Comparison of ENCODE assay signal across 21 mouse cellular contexts in genomic region chr10:75341936-75342335, GRCm38 (mm10). TPM values are rescaled to one million over a fixed set of nuclear protein-coding genes. Genes with fewer than 3 reads are reported as not detected.
A peak's percentile ranks its signal among the peaks of the same experiment; 100 is the strongest.
DNase-seq lines count a peak whose midpoint lies in the region; ATAC-seq and TF ChIP-seq lines count a peak whose summit lies in the region.
"Had no signal": no experiment of that assay in that cellular context is flagged by ENCODE, and none has a peak within 500 bp of the region (broad histone marks: within the 10 kb centered on the region; RNA-seq: fewer than 3 reads in every experiment).

No protein-coding gene starts in this region.

- H3K4me1 ChIP-seq in lung, postnatal 0 days (ENCODE audit: insufficient read depth, low read depth, low read length) = no peaks in the 10 kb centered on the region
- H3K4me1 ChIP-seq in lung, adult 2 months (ENCODE audit: control insufficient read depth, insufficient read depth, low read length) = peaks cover 3% of the 10 kb centered on the region; the same call in 1 of the 2 replicates
- H3K4me1 ChIP-seq in embryonic facial prominence, embryonic 10.5 days = peaks cover 9% of the 10 kb centered on the region
- no peaks in the 10 kb centered on the region for H3K4me1 ChIP-seq in hindbrain, embryonic 14.5 days (replicated peaks; ENCODE audit: control insufficient read depth, insufficient read depth, low read length)
- H3K4me1 ChIP-seq: hindbrain, embryonic 10.5 days; midbrain, embryonic 10.5 days had no signal

- H3K36me3 ChIP-seq in lung, postnatal 0 days (ENCODE audit: insufficient read depth, low read length) = no peaks in the 10 kb centered on the region; the same call in 1 of the 2 replicates
- H3K36me3 ChIP-seq in embryonic facial prominence, embryonic 10.5 days (replicated peaks) = no peaks in the 10 kb centered on the region
- H3K36me3 ChIP-seq in hindbrain, embryonic 14.5 days (replicated peaks; ENCODE audit: control insufficient read depth, insufficient read depth) = no peaks in the 10 kb centered on the region
- H3K36me3 ChIP-seq: hindbrain, embryonic 10.5 days; midbrain, embryonic 10.5 days had no signal

- DNase-seq in lung, postnatal 0 days (ENCODE audit: low spot score) = peak; percentile 39
- no peak for DNase-seq in lung, adult 2 months
- DNase-seq in NIH3T3 (ENCODE audit: low read depth) = peak; percentile 30
- peak; percentile 31 for DNase-seq in embryonic facial prominence, embryonic 10.5 days (ENCODE audit: low spot score)
- no peak for DNase-seq in hindbrain, embryonic 14.5 days (ENCODE audit: low spot score)
- no peak for DNase-seq in ovary, postnatal 36 days (ENCODE audit: low spot score)
- DNase-seq: cerebellum, adult 9-10 months; gastrocnemius, postnatal 14 days; heart, adult 2 months; kidney, adult 2 months; liver, postnatal 0 days; lung, postnatal 4 days; thymus, postnatal 14 days had no signal

- ATAC-seq in lung, postnatal 0 days = no peak
- ATAC-seq in megakaryocyte progenitor cell, adult 5-6 weeks (replicated peaks; ENCODE audit: poor library complexity) = 0 out of 2 replicates have a peak, but pooled peaks have one; percentile 46
- no peak for ATAC-seq in hindbrain, embryonic 14.5 days (ENCODE audit: low FRiP score)
- ATAC-seq: CD4-positive, CD25-positive, alpha-beta regulatory T cell, adult 4 months; forebrain, embryonic 14.5 days; liver, postnatal 0 days had no signal

- H3K4me3 ChIP-seq in lung, postnatal 0 days (ENCODE audit: low read depth, low read length) = no peak overlapping the region
- no peak overlapping the region for H3K4me3 ChIP-seq in lung, adult 2 months (replicated peaks; ENCODE audit: extremely low read depth, low read depth, low read length)
- H3K4me3 ChIP-seq in embryonic facial prominence, embryonic 10.5 days = no peak overlapping the region
- no peak overlapping the region for H3K4me3 ChIP-seq in hindbrain, embryonic 14.5 days (replicated peaks; ENCODE audit: low read length)
- H3K4me3 ChIP-seq: heart, adult 2 months; hindbrain, embryonic 10.5 days; midbrain, embryonic 10.5 days had no signal

- no peak for TF ChIP-seq EP300 in lung, postnatal 0 days (IDR thresholded peaks at IDR 0.05)

- WGBS in lung, postnatal 0 days = 29% methylated on average over 8 of the region's 8 CpGs
- WGBS in lung, adult 2 months = 42% methylated on average over 8 of the region's 8 CpGs
- WGBS in embryonic facial prominence, embryonic 10.5 days = 34% methylated on average over 8 of the region's 8 CpGs
- 38% methylated on average over 8 of the region's 8 CpGs for WGBS in hindbrain, embryonic 14.5 days

- TF ChIP-seq CTCF in lung, postnatal 0 days (IDR thresholded peaks at IDR 0.05) = no peak
- no peak for TF ChIP-seq CTCF in lung, adult 2 months (IDR thresholded peaks at IDR 0.05; ENCODE audit: insufficient read depth, low read length)

- H3K9ac ChIP-seq in lung, postnatal 0 days (replicated peaks; ENCODE audit: low read depth) = no peak overlapping the region
- H3K9ac ChIP-seq in hindbrain, embryonic 14.5 days = no peak overlapping the region
- H3K9ac ChIP-seq: liver, postnatal 0 days had no signal

- TF ChIP-seq POLR2A in lung, adult 2 months (IDR thresholded peaks at IDR 0.05; ENCODE audit: borderline replicate concordance, extremely low read depth, low read depth, low read length) = no peak

- H3K27me3 ChIP-seq in lung, postnatal 0 days (replicated peaks; ENCODE audit: insufficient read depth, low read length) = no peaks in the 10 kb centered on the region
- H3K27me3 ChIP-seq in embryonic facial prominence, embryonic 10.5 days (replicated peaks; ENCODE audit: low read depth, poor library complexity, severe bottlenecking) = no peaks in the 10 kb centered on the region; the same call in 1 of the 2 replicates
- H3K27me3 ChIP-seq in hindbrain, embryonic 14.5 days (ENCODE audit: control insufficient read depth, insufficient read depth, low read length) = no peaks in the 10 kb centered on the region

- H3K9me3 ChIP-seq in lung, postnatal 0 days (ENCODE audit: low read length) = no peaks in the 10 kb centered on the region
- H3K9me3 ChIP-seq in embryonic facial prominence, embryonic 10.5 days = 0 out of 2 replicates have a peak, but pooled peaks cover 7% of the 10 kb centered on the region
- no peaks in the 10 kb centered on the region for H3K9me3 ChIP-seq in hindbrain, embryonic 14.5 days (ENCODE audit: control insufficient read depth, low read length)
- H3K9me3 ChIP-seq: hindbrain, embryonic 10.5 days had no signal

- H3K4me2 ChIP-seq in lung, postnatal 0 days (replicated peaks; ENCODE audit: low read depth, low read length) = no peak overlapping the region
- H3K4me2 ChIP-seq in hindbrain, embryonic 14.5 days (replicated peaks) = no peak overlapping the region

- H3K27ac ChIP-seq in lung, postnatal 0 days (ENCODE audit: low read length) = no peak overlapping the region
- H3K27ac ChIP-seq in embryonic facial prominence, embryonic 10.5 days (replicated peaks) = no peak overlapping the region
- H3K27ac ChIP-seq in hindbrain, embryonic 14.5 days = no peak overlapping the region
- H3K27ac ChIP-seq: heart, adult 2 months; hindbrain, embryonic 10.5 days; midbrain, embryonic 10.5 days; stomach, postnatal 0 days had no signal

RNA-seq across cellular contexts. Expression of gene Adora2a, which starts 25.3 kb away (rescaled TPM):
- 4.3 and 5.4 TPM in 2 replicates for polyA plus RNA-seq in lung, postnatal 0 days (2015; fragmentation: Nextera tagmentation; extraction: Ambion mirVana)
- 12.3 and 13.3 TPM in 2 replicates for polyA plus RNA-seq in lung, adult 2 months (2012; rRNA removed)
- polyA plus RNA-seq in embryonic facial prominence, embryonic 10.5 days (2016; fragmentation: Nextera tagmentation; extraction: Ambion mirVana) = 1.5 and 2.3 TPM in 2 replicates
- total RNA-seq in megakaryocyte progenitor cell, adult 5-6 weeks (2015) = 0.91 and 0.93 TPM in 2 replicates
- 0.54 and 0.88 TPM in 2 replicates for total RNA-seq in megakaryocyte progenitor cell, adult 5-6 weeks (2017)
- 4.9 and 5.2 TPM in 2 replicates for polyA plus RNA-seq in hindbrain, embryonic 14.5 days (2014; fragmentation: Nextera tagmentation; extraction: Ambion mirVana)
- total RNA-seq: MEL had no signal

RNA-seq across cellular contexts. Expression of gene Upb1, which starts 59.0 kb away (rescaled TPM):
- polyA plus RNA-seq in lung, postnatal 0 days (2015; fragmentation: Nextera tagmentation; extraction: Ambion mirVana) = 0.27 and 0.33 TPM in 2 replicates
- 0.35 and 0.59 TPM in 2 replicates for polyA plus RNA-seq in lung, adult 2 months (2012; rRNA removed)
- polyA plus RNA-seq in embryonic facial prominence, embryonic 10.5 days (2016; fragmentation: Nextera tagmentation; extraction: Ambion mirVana) = 0.14 TPM in 1 of 2 replicates, not detected in the other
- total RNA-seq in megakaryocyte progenitor cell, adult 5-6 weeks (2015) = 0.07 and 0.68 TPM in 2 replicates
- 0.24 and 0.33 TPM in 2 replicates for total RNA-seq in megakaryocyte progenitor cell, adult 5-6 weeks (2017)
- 0.55 and 0.97 TPM in 2 replicates for polyA plus RNA-seq in hindbrain, embryonic 14.5 days (2014; fragmentation: Nextera tagmentation; extraction: Ambion mirVana)
- total RNA-seq: MEL; midbrain, postnatal 0 days had no signal
- polyA plus RNA-seq: hindbrain, embryonic 10.5 days; midbrain, embryonic 10.5 days had no signal

Comparison
In these comparisons a context has a peak if more than half of its experiments do, and no peak if none do; other contexts are left out.
1. DNase-seq: peak in lung, postnatal 0 days (single experiment), NIH3T3 (single experiment) and embryonic facial prominence, embryonic 10.5 days (single experiment); none in lung, adult 2 months (single experiment), hindbrain, embryonic 14.5 days (single experiment) and ovary, postnatal 36 days (single experiment).